Mouse (Mus musculus) mesoderm, embryonic 11.5 days (tissue): ENCODE measurements around the gene Fcf1.

ENCODE experiments used
- DNase-seq: peaks from one replicate; pipeline ENCODE4 v3.0.0-alpha.2; 2012; ENCODE audit warnings: low read depth, low spot score

Fcf1 gene

DNA sequence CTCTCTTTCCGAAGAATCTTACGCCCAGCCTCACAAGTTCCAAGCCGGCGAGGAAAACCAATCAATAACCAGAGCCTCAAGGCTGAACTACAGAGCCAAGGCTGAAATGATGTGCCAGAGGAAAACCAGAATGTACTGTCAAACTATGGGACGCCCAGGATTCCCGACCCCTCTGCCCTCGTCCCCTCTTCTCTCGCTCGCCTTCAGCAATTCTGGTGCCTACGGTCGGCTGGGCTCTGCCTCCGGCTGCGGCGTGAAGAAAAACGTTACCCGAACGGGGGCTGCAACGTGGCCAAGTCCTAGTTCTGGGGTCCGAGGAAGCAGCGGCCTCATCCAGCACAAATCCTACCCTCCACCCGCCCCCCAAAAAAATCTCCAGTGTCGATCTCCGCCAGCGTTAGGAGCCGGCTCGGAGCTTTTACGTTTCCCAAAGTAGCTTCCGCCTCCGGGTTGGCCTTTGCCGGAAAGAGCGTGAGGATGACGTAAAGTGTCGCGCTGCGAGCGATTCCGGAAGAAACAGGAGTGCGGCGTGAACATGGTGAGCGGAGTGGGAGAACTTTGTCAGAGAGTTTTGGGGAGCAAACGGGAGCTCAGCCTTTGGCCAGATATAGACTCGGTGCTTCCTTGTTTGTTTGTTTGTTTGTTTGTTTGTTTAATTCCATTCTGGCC is at the start of gene Fcf1, which contains the start of gene Arel1:
Fcf1 (plus strand) TSS at position 470 of the 669 bp plus-strand sequence.
Arel1 (minus strand) TSS at position 473 of the 669 bp plus-strand sequence.
- DNase-seq, result peak; percentile 95

DNA sequence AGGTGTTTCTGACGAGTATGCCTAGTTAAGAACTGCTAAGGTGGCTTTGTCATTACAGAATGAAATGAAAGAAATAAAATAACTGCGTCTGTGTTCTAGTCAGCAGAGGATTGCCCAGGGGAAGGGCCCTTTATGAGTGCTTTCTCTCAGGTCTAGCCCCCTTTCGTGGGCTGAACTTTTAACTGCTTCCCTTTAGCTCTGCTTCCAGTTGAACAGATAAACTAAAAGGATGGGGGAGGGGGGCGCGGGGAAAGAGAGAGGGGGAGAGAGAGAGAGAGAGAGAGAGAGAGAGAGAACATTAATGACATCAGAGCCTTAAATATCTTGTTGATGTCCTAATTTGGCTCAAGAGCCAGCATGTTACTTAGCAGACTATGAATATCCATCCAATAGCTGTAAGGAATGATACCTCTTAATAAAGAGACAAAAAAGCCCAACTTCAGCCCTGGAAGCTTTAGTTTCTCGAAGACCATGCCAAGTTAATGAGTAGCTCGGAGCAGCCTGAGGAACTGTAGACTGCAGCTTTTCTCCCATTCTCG is 48.7 kb upstream of the Fcf1 start:
- no peak for DNase-seq

GRCm38 (mm10) chr12:84924324-84924723 is 46.4 kb upstream of the Fcf1 start:
- no peak for DNase-seq

DNA sequence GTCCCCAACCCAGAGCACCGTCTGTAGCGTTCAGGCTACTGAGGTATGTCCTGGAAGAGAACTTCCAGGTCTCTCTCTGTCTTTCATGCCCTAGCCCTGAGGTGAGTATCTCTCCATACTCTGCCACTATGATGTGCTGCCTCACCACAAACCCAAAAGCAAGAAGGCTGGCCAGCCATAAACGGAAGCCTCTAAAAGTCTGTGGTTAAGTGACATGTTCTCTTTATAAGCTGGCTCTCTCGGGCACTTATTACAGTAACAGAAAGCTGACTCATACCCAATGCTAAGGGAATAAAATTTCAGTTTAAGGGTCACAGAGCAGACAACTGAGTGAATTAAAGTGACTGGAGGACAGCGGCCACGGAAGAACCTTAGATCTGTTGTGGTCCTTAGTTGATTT is 44.2 kb upstream of the Fcf1 start:
- DNase-seq, result no peak

- no peak for DNase-seq
Observed at GRCm38 (mm10) chr12:84932210-84932609, 38.5 kb upstream of the Fcf1 start.

DNA sequence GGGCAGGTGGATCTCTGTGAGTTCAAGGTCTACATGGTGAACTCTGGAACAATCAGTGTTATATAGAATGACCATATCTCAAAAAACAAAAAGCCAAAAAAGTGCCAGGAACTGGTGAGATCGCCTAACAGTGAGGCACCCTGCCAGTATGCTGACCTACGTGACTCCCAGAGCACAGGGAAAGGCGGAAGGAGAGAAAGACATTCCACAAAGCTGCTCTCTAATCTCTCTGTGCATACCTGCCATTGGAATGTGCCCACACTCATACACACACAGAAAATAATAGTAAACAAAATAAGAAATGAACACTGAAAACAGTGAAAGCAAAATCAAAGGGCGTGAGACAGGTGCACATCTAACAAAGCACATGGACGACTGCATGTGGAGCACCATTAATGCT is 35.4 kb upstream of the Fcf1 start:
- no peak for DNase-seq

DNA sequence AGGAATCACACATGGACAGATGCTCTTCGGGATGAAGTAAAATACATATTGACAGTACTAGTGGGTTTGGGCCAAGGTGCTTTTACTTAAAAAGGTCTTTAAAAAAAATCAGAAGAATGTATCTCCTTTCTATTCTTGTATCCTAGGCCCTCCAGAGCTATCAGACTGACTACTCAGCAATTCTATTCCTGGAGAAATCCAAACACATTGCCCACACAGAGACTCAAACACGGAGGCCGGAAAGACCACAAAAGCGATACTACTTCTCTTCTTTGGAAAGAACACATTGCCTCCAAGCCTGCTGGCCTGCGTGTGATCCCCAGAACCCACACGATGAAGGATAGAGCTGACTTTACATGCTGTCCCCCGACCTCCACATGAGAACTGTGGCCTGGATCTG is 31.6 kb upstream of the Fcf1 start:
- no peak for DNase-seq

DNA sequence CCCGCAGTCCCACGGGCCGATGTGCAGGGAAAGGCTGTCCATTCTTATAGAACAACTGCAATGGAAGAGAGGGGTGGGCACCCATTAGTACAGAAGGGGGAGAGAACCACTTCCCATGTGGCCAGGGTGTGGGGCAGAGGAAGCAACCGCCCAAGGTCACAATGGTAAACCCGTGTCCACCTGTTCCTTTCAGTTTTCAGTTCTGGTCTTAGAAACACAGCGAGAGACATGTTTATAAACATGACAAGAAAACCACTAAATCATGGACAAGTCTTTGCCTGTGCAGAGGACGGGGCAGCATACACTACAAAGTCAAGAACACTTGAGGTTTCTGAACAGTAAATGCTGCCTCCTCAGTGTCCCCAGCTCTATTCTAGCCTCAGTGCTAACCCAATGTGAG is 30.4 kb upstream of the Fcf1 start:
- DNase-seq, result no peak

GRCm38 (mm10) chr12:84941717-84942116 is 29.0 kb upstream of the Fcf1 start:
- no peak for DNase-seq

GRCm38 (mm10) chr12:84943006-84943952 is 27.4 kb upstream of the Fcf1 start:
- no peak for DNase-seq

GRCm38 (mm10) chr12:84944150-84944812 is 26.4 kb upstream of the Fcf1 start:
- DNase-seq, result no peak

DNA sequence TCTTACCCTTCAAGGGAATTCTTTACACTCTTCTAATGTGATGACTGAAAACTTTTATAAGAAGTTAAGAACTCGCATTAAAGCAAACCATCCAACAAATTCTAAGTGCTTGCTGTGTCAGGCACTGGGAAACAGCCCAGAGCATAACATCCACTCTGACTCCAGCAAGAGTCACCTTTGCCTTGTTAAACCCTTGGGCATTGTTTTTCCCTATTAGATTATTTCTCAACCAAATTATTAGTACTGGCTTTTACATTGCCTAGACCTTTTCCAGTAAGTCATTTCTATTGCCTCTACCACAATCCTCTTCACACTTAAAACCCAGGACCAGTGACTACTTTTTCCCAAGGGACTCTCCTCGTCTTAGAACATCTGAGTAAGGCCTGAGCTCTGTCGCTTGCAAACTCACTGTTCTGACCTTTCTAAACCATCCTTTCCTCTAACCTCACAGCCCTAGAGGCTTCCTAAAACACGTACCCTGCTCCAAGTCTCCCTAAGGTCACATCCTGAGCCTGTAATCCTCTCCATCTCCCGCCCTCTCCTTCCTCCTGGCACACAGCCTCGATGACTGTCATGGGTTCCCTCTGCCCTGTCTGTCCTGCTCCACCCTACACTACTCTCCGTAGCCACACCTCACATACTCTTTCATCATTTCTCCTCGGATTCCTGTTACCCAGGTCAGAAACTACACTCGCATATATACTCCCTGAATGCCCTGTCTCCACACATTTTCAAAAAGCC is 25.7 kb upstream of the Fcf1 start:
- no peak for DNase-seq

DNA sequence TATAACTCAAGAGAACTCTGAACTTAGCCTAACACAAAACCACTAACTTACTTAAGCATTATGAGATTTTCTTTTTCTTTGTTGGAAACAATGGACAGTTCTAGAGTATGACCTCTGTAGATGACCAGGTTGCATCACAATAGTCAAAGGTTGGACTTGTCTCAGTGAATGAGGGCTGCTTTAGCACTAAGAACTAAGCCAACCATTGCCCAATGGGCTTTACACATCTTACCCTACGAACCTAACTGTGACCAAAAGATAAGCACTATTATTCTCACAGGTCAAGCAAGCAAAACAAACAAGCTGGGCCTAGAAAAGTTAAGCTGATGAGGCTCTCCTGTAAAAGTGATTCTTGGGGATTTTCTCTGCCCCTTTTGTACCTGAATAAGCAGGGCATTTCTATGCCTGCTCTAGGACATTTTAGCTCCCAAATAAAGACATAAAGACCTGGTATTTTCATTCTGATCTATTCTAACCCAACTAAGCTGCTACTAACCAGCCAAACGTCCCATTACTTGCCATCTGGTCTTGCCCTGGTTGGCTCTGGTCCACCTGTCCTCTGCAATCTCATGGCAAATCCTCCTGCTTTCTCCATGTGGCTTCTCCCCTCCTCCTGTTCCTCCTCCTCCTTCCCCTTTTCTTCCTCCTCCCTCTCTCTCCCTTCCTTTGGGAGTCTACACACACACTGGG is 22.7 kb upstream of the Fcf1 start:
- no peak for DNase-seq

DNA sequence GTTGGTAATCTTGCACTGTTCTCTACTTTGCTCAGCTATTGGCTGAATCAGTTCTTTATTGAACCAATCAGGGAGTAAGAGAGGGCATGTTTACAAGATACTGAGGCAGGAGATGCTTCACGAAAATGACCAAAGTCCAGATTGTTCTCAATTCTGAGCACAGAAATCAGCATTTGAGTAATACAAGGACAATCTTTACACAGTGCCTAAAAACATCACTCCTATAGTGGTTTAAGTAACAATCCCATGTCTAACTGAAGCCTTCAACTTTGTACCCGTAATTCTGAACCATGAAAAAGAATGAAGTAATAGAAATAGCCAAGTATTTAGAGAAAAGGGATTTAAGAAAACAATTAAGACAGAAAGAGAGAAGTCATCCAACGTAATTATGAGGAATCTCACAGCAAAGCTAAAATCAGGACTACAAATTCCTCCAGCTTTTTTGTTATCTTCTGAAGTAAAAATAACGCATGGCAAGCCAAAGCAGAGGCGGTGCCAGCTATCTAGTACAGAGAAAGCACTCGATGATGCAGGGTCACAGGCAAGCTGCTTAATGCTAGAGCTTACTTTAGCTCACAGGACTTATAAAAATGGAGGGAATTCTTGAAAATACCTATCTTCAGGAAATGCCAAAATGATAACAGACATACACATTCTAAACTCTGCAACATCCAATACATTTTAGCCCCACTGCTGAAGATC is 22.0 kb upstream of the Fcf1 start:
- no peak for DNase-seq

GRCm38 (mm10) chr12:84950763-84951162 is 19.9 kb upstream of the Fcf1 start:
- no peak for DNase-seq

DNA sequence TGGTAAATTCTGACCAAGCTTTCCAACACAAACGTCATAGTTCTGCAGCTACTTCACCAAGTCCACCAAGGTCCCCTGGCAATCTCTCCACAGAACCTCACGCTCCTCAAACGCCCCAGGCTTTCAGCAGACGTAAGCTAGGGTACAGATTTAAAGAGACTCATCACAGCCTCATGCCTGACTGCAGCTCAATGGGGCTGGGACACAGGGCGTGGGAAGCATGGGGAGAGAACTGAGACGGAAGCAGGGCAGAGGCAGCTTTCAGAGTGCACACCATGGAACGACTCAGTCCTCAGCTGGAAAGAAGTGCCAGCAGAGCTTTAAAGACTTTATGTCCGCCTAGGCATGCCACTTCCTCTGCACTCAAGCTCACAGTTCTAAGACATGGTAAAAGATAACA is 19.2 kb upstream of the Fcf1 start:
- no peak for DNase-seq

- DNase-seq, result no peak
Observed at GRCm38 (mm10) chr12:84952351-84952750, 18.3 kb upstream of the Fcf1 start.

- no peak for DNase-seq
Observed at GRCm38 (mm10) chr12:84956317-84956716, 14.4 kb upstream of the Fcf1 start.

GRCm38 (mm10) chr12:84958794-84959356 is 11.8 kb upstream of the Fcf1 start:
- DNase-seq, result no peak

DNA sequence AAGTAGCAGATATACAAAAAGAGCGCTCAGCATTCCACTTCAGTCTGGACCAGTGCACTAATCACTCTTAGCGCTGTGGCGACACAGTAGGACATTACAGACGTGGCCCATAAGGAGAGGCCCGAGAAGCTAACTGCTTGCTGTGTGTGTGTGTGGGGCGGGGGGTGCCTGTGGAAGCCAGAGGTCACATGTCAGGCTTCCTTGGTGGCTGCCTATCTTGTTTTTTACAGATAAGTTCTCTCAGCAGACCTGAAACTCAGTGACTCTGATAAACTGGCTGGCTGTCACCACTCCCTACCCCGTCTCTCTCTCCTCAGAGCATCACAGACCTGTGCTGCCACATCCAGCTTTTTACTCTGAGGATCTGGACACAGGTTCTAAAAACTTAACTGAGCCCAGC is 8.1 kb upstream of the Fcf1 start:
- no peak for DNase-seq
